Mouse (Mus musculus): ENCODE results near the gene Ssna1. TPM values are rescaled to one million over a fixed set of nuclear protein-coding genes. Genes with fewer than 3 reads are reported as not detected.
"Not testable (repeated sequence)": the region's sequence is repeated elsewhere in the genome, so short reads cannot be mapped to it uniquely, and the experiment has no call there.

The Ssna1 gene
- polyA plus RNA-seq, 1 experiment from 2014 or later, result 144 TPM

DNA sequence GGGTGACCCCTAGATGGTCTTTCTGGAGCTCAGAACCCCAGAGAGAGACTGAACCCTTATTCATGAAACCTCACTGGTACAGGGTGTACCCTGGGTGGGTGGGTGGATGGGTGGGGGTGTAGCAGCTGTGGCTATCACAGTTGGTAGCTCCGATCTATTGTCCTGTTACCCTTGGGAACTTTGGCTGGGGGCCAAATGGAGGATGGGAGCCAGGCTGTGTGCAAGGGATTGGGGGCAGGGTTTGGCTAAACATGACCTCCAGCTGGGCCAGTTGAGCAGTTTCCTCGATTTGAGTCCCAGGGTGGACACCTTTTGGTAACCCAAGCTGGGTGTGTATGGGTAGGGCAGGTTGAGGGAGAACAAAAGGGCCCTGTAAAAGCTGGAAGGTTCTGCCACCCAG lies 5.5 kb downstream of the Ssna1 start:
- H3K9ac ChIP-seq, result peak overlapping the region; percentile 44; the same call in 1 of the 2 replicates
- H3K36me3 ChIP-seq, result peaks cover 31% of the 10 kb centered on the region
- peaks cover 19% of the 10 kb centered on the region for H3K27me3 ChIP-seq (replicated peaks)
- H3K4me1 ChIP-seq, result peaks cover 65% of the 10 kb centered on the region
- WGBS, result 30% methylated on average over 2 of the region's 2 CpGs
- H3K9me3 ChIP-seq, result no peaks in the 10 kb centered on the region
- no peak for ATAC-seq (ENCODE audit: extremely low read depth, insufficient number of reproducible peaks, low FRiP score, low TSS enrichment)
- H3K4me2 ChIP-seq, result peak overlapping the region; percentile 16
- H3K27ac ChIP-seq (replicated peaks), result no peak overlapping the region
- no peak overlapping the region for H3K4me3 ChIP-seq

DNA sequence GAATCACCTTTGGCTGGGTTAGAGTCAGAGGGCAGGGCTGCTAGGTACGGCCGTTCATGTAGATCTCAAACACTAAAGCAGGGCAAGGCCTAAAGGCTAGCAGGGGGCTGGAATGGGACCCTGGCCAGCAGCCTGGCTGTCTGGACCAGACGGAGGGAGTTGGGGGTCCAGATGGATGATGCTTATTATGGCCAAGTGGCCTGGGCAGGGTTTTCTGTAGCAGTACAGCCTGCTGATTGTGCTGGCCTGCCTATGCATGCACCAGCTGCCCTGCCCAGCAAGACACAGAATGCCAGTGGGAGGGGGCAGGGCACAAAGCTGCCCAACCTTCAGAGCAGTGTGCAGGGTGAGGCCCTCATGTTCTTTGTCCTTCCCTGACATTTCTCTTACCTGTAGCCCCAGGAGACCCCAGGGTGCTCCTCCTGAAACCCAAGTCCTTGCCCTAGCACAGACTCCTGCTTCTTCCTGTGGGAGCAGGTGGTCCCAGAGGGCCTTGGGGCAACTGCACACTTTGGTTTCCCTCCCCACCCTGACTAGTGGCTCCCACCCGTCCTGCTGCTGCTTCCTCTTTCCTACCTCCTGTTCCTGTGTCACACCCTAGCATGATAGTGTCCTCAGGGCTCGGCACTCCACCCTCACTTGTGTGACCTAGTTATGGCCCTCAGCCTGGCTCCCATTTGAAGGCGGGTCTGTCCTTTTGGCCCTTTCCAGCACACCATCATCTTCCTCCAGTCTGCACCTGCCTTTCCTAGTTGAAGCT lies 6.2 kb downstream of the Ssna1 start:
- Histone ChIP-seq H3K4me1 (peaks cover 59% of the 10 kb centered on the region), H3K4me3 (peak overlapping the region; percentile 4; the same call in 1 of the 2 replicates), H3K9me3 (no peaks in the 10 kb centered on the region), H3K36me3 (peaks cover 31% of the 10 kb centered on the region), H3K27ac (replicated peaks) (no peak overlapping the region), H3K27me3 (replicated peaks) (peaks cover 19% of the 10 kb centered on the region), H3K4me2 (peak overlapping the region; percentile 16), H3K9ac (peak overlapping the region; percentile 44)
- ATAC-seq (ENCODE audit: extremely low read depth, insufficient number of reproducible peaks, low FRiP score, low TSS enrichment), result no peak
- 60% methylated on average over 6 of the region's 6 CpGs for WGBS

DNA sequence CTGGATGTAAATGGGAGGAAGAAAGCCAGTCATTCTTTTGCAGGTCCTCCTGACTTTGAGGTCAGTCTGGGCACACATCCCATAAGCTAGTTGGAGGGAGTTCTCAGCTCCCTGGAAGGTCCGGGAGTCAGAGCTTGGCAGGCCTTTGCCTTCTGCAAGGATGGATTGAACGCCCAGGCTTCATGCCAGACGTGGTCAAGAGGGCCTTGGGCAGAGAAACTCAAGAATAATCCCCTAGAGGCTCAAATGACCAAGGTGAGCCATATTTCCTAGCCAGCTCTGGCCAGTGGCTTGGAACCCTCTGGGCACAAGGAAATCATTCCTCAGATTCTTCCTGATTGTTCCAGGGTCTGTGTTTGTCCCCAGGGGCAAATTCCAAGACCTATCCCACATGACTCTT lies 7.4 kb downstream of the Ssna1 start:
- peaks cover 19% of the 10 kb centered on the region for H3K27me3 ChIP-seq (replicated peaks)
- no peak overlapping the region for H3K27ac ChIP-seq (replicated peaks)
- no peak for ATAC-seq (ENCODE audit: extremely low read depth, insufficient number of reproducible peaks, low FRiP score, low TSS enrichment)
- H3K9ac ChIP-seq, result peak overlapping the region; percentile 34; the same call in 1 of the 2 replicates
- no peaks in the 10 kb centered on the region for H3K9me3 ChIP-seq
- H3K4me1 ChIP-seq, result peaks cover 52% of the 10 kb centered on the region
- 66% methylated on average over 3 of the region's 3 CpGs for WGBS
- no peak overlapping the region for H3K4me3 ChIP-seq
- H3K4me2 ChIP-seq, result peak overlapping the region; percentile 100; the same call in 1 of the 2 replicates
- peaks cover 19% of the 10 kb centered on the region for H3K36me3 ChIP-seq

DNA sequence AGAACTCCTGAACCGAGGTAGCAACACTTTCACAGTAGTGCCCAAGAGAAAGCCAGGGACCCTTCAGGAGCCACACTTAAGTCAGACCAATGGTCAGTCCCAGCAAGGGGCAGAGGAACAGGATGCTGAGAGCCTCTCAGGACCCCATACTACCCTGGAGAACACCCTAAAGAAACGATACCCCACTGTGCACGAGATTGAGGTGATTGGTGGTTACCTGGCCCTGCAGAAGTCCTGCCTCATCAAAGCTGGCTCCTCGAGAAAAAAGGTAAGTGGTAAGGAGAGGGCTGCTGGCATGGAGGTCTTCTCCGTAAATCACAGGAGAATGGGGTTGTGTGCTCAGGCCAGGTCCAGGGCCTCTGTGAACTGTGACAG lies 8.0 kb downstream of the Ssna1 start:
- peaks cover 52% of the 10 kb centered on the region for H3K4me1 ChIP-seq
- no peaks in the 10 kb centered on the region for H3K9me3 ChIP-seq
- ATAC-seq (ENCODE audit: extremely low read depth, insufficient number of reproducible peaks, low FRiP score, low TSS enrichment), result no peak
- 69% methylated on average over 5 of the region's 5 CpGs for WGBS
- H3K4me3 ChIP-seq, result peak overlapping the region; percentile 86
- H3K9ac ChIP-seq, result peak overlapping the region; percentile 86; the same call in 1 of the 2 replicates
- peak overlapping the region; percentile 100 for H3K4me2 ChIP-seq
- H3K27ac ChIP-seq (replicated peaks), result no peak overlapping the region
- peaks cover 13% of the 10 kb centered on the region for H3K36me3 ChIP-seq
- peaks cover 19% of the 10 kb centered on the region for H3K27me3 ChIP-seq (replicated peaks)

- peaks cover 52% of the 10 kb centered on the region for H3K4me1 ChIP-seq
These were observed 8.5 kb downstream of the Ssna1 start for GRCm38 (mm10) chr2:25263623-25264285.

GRCm38 (mm10) chr2:25262795-25263622 lies 9.2 kb downstream of the Ssna1 start:
- H3K36me3 ChIP-seq, result 0 out of 2 replicates have a peak, but pooled peaks cover 1% of the 10 kb centered on the region
- H3K9me3 ChIP-seq, result no peaks in the 10 kb centered on the region
- under 1% methylated on average over 82 of the region's 82 CpGs for WGBS
- peaks cover 19% of the 10 kb centered on the region for H3K27me3 ChIP-seq (replicated peaks)
- peak overlapping the region; percentile 100 for H3K4me2 ChIP-seq
- H3K9ac ChIP-seq, result peak overlapping the region; percentile 86
- ATAC-seq (ENCODE audit: extremely low read depth, insufficient number of reproducible peaks, low FRiP score, low TSS enrichment), result peak; percentile 1; the same call in 1 of the 2 replicates
- no peak overlapping the region for H3K27ac ChIP-seq (replicated peaks)
- peaks cover 52% of the 10 kb centered on the region for H3K4me1 ChIP-seq
- H3K4me3 ChIP-seq, result peak overlapping the region; percentile 86

More at GRCm38 (mm10) chr2:25263623-25264285, 8.5 kb downstream of the Ssna1 start:
- Histone ChIP-seq H3K4me2 (peak overlapping the region; percentile 100), H3K27ac (replicated peaks) (no peak overlapping the region), H3K27me3 (replicated peaks) (peaks cover 19% of the 10 kb centered on the region), H3K36me3 (0 out of 2 replicates have a peak, but pooled peaks cover 9% of the 10 kb centered on the region), H3K9me3 (no peaks in the 10 kb centered on the region), H3K4me3 (peak overlapping the region; percentile 86), H3K9ac (peak overlapping the region; percentile 86)
- 19% methylated on average over 12 of the region's 12 CpGs for WGBS
- ATAC-seq (ENCODE audit: extremely low read depth, insufficient number of reproducible peaks, low FRiP score, low TSS enrichment), result no peak

DNA sequence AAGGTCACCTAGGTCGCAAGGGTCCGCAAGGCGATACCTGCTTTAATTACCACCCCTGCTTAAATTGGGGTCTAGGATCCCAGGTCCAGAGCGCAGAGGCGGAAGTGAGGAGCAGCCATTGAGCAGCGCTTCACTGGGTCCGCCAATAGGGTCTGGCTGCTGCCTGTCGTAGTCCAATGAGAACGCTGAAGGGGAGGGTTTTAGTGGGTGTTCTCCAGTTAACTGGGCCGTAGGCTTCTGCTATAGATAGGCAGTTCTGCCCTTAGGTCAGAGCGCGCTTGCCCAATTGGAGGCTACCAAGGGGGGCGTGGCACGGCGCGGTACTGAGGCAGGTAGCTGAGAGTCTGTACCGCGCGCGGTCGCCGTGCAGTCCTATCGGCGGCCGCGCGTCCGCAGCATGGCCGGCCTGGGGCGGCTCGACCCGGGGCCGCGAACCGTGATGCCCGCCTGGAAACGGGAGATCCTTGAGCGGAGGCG lies 9.9 kb downstream of the Ssna1 start, which contains the start of gene Tprn:
TSS of gene Tprn (plus strand) at position 328 of the 477 bp plus-strand sequence.
- no peaks in the 10 kb centered on the region for H3K9me3 ChIP-seq
- WGBS, result under 1% methylated on average over 39 of the region's 39 CpGs
- peak within 1 kb of the TSS; percentile 9; the same call in 1 of the 2 replicates for H3K27ac ChIP-seq (replicated peaks)
- ATAC-seq (ENCODE audit: extremely low read depth, insufficient number of reproducible peaks, low FRiP score, low TSS enrichment), result peak; percentile 96
- no peaks in the 10 kb centered on the region for H3K36me3 ChIP-seq
- peaks cover 19% of the 10 kb centered on the region for H3K27me3 ChIP-seq (replicated peaks)
- peaks cover 48% of the 10 kb centered on the region for H3K4me1 ChIP-seq
- peak within 1 kb of the TSS; percentile 86 for H3K9ac ChIP-seq
- peak within 1 kb of the TSS; percentile 100 for H3K4me2 ChIP-seq
- peak within 1 kb of the TSS; percentile 86 for H3K4me3 ChIP-seq

DNA sequence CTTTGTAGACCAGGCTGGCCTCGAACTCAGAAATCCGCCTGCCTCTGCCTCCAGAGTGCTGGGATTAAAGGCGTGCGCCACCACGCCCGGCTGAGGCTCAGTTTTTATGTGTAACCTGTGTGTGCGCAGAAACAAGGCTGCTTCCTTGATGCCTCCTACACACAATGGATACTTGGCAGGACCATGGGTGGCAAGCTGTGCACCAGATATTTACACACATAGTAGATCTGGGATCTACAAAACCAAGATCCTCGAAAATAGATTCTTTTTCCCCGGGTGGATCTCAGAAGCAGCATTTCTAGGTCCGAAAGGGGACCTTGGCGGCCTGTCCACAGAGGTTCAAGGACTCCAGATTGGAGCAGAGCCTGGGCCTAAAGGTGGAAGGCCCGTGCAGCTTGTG lies 10.4 kb downstream of the Ssna1 start:
- no peaks in the 10 kb centered on the region for H3K9me3 ChIP-seq
- WGBS, result 41% methylated on average over 12 of the region's 12 CpGs
- H3K4me3 ChIP-seq, result peak overlapping the region; percentile 86
- 0 out of 2 replicates have a peak, but pooled peaks have one; percentile 3 for ATAC-seq (ENCODE audit: extremely low read depth, insufficient number of reproducible peaks, low FRiP score, low TSS enrichment)
- peaks cover 19% of the 10 kb centered on the region for H3K27me3 ChIP-seq (replicated peaks)
- peak overlapping the region; percentile 74 for H3K9ac ChIP-seq
- H3K4me1 ChIP-seq, result peaks cover 47% of the 10 kb centered on the region
- peak overlapping the region; percentile 9; the same call in 1 of the 2 replicates for H3K27ac ChIP-seq (replicated peaks)
- peak overlapping the region; percentile 100 for H3K4me2 ChIP-seq
- no peaks in the 10 kb centered on the region for H3K36me3 ChIP-seq

DNA sequence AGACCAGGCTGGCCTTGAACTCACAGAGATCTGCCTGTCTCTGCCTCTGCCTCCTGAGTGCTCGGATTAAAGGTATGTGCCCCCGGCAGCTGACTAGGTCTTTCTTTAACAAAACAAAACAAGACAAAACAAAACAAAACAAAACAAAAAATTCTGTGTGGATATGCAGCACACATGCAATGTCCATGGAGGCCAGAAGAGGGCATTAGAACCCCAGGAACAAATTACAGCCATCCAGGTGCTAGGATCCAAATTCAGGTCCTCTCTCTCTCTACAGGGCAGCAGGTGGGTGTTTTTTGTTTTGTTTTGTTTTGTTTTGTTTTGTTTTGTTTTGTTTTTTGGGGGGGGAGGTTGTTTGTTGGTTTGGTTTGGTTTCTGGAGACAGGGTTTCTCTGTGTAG lies 13.4 kb downstream of the Ssna1 start:
- H3K9me3 ChIP-seq, result no peaks in the 10 kb centered on the region
- no peak overlapping the region for H3K4me2 ChIP-seq
- no peaks in the 10 kb centered on the region for H3K36me3 ChIP-seq
- peaks cover 34% of the 10 kb centered on the region for H3K4me1 ChIP-seq
- H3K27ac ChIP-seq (replicated peaks), result no peak overlapping the region
- no peak overlapping the region for H3K4me3 ChIP-seq
- peaks cover 7% of the 10 kb centered on the region for H3K27me3 ChIP-seq (replicated peaks)
- no peak overlapping the region for H3K9ac ChIP-seq
- 56% methylated on average over 2 of the region's 2 CpGs for WGBS
- no peak for ATAC-seq (ENCODE audit: extremely low read depth, insufficient number of reproducible peaks, low FRiP score, low TSS enrichment)

- H3K4me1 ChIP-seq, result peaks cover 25% of the 10 kb centered on the region
- peaks cover 11% of the 10 kb centered on the region for H3K36me3 ChIP-seq
- 74% methylated on average over 5 of the region's 5 CpGs for WGBS
- H3K27me3 ChIP-seq (replicated peaks); H3K4me3 ChIP-seq; ATAC-seq (ENCODE audit: extremely low read depth, insufficient number of reproducible peaks, low FRiP score, low TSS enrichment); H3K4me2 ChIP-seq; H3K9me3 ChIP-seq; H3K27ac ChIP-seq (replicated peaks); H3K9ac ChIP-seq: not testable (repeated sequence)
These were observed 15.0 kb downstream of the Ssna1 start for GRCm38 (mm10) chr2:25257250-25257649.

All from heart, embryonic 13.5 days (tissue).